Mouse (Mus musculus) spleen, postnatal 0 days (tissue): ENCODE data around the gene Smim4. TPM values are rescaled to one million over a fixed set of nuclear protein-coding genes. Genes with fewer than 3 reads are reported as not detected.

Source experiments
- polyA plus RNA-seq: library from polyadenylated mRNA; unstranded; fragments of >200 nt; fragmentation: Nextera tagmentation; extraction: Ambion mirVana; gene quantifications from 2 replicates; pipeline ENCODE4 v1.2.1, GENCODE M21; 2015

Smim4 gene
- 136 and 138 TPM in 2 replicates for polyA plus RNA-seq

DNA sequence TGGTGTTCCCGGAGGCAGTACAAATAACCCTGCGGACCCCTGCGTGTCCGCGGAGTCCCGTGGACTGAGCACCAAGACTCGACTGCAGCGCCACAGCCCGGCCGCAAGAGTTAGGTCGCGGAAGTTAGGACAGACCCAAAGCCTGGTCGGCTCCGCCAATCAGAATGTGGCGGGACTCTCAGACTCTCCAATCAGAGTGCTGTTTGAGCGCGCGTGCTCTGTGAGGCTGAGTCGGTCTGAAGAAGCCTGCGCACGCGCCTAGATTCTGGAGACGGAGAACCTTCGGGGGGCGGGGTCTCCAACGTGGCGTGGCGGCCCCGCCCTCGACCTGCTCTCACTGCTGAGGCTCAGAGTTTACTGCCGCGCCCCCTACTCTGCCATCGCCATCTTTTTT is at the start of gene Smim4:
Smim4 (minus strand) TSS at position 131 of the 394 bp plus-strand sequence.

DNA sequence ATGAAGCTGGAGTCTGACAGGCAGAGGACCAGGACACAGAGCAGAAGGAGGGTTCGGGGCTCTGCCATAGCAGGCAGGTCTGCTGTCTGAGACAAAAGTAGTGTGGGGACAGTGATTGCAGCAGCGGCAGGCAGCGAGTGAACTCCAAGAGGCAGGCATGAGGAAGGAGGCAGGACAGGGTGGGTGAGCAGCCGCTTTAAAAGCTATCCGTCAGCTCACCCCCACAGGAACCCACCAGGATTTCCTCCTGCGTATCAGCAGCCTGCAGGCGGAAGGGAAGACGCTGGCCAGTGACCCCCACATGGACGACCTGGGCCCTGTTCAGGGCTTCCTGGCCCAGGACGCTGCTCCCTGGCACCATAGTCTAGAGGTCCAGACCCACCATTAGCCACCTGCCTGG is 39.7 kb upstream of the Smim4 start, which contains the start of gene Stab1:
Stab1 (minus strand) TSS at position 217 of the 400 bp plus-strand sequence.

GRCm38 (mm10) chr14:31130236-31131220 is 1.8 kb upstream of the Smim4 start, which contains the start of gene Nt5dc2:
Gene Nt5dc2 (plus strand): TSS chr14:31131053.

Other genes starting within 250 kb of the Smim4 start
- gene Mustn1, start 249.8 kb downstream of the Smim4 start, polyA plus RNA-seq, result 1.8 and 2.4 TPM in 2 replicates
- gene Itih4, start 242.5 kb downstream of the Smim4 start, polyA plus RNA-seq, result 0.12 and 0.29 TPM in 2 replicates
- gene Itih3, start 205.2 kb downstream of the Smim4 start, polyA plus RNA-seq, result 1.6 and 1.9 TPM in 2 replicates
- 0.05 TPM in 1 of 2 replicates, not detected in the other for gene Itih1, start 185.7 kb downstream of the Smim4 start, polyA plus RNA-seq
- gene Nek4, start 177.6 kb downstream of the Smim4 start, polyA plus RNA-seq, result 2.8 and 4.1 TPM in 2 replicates
- 20.8 and 29.2 TPM in 2 replicates for gene Glt8d1, start 127.6 kb downstream of the Smim4 start, polyA plus RNA-seq
- 311 and 313 TPM in 2 replicates for gene Spcs1, start 127.3 kb downstream of the Smim4 start, polyA plus RNA-seq
- gene Pbrm1, start 109.8 kb downstream of the Smim4 start, polyA plus RNA-seq, result 64.9 and 65.8 TPM in 2 replicates
- 135 and 137 TPM in 2 replicates for gene Gnl3, start 109.8 kb downstream of the Smim4 start, polyA plus RNA-seq
- gene Nt5dc2, start 2.1 kb upstream of the Smim4 start, polyA plus RNA-seq, result 88.3 and 97.0 TPM in 2 replicates
- gene Stab1, start 39.7 kb upstream of the Smim4 start, polyA plus RNA-seq, result 28.7 and 37.1 TPM in 2 replicates
- 0.53 and 0.75 TPM in 2 replicates for gene Tnnc1, start 79.4 kb upstream of the Smim4 start, polyA plus RNA-seq
- 94.1 and 119 TPM in 2 replicates for gene Nisch, start 88.0 kb upstream of the Smim4 start, polyA plus RNA-seq
- gene Sema3g, start 88.9 kb upstream of the Smim4 start, polyA plus RNA-seq, result 1.1 TPM in 2 replicates
- gene Phf7, start 122.4 kb upstream of the Smim4 start, polyA plus RNA-seq, result 12.9 TPM in 2 replicates
- 36.9 TPM in 2 replicates for gene Bap1, start 122.5 kb upstream of the Smim4 start, polyA plus RNA-seq
- 0.50 and 0.70 TPM in 2 replicates for gene Dnah1, start 194.9 kb upstream of the Smim4 start, polyA plus RNA-seq
- gene Capn7, start 207.7 kb upstream of the Smim4 start, polyA plus RNA-seq, result 17.7 and 20.7 TPM in 2 replicates